Comparison of ENCODE assay signal across 8 mouse cellular contexts in the genomic region with DNA sequence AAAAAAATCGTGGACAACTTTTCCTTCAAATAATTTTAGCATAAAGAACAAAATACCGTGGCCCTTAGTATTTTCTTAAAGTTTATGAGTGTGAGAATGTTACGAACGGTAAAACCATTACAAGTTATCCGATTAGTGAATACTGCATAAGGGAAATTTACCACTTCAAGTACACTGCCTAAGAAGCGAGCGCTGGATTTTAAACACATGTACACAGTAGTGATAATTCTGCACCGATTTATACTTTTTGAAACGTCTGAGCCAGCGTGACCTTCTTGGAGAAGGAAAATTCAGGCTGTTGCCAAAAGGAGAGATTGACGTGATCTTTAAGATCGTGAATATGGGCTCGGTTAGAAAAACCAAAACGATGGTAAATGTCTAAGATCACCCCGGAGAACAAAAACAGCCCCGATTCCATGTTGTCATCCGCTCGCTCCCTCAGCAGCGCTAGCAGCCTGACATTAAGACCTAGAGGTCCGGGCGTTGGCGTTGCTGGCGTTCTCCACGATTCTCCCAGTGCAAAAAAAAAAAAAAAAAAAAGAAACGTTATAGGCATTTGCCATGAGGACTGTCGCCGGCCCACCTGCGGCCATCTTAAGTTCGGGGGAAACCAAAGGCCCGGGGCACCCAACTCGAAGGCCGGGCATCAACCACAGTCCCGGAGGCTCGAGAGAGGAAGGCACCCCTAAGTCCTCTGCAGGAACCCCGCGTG. TPM values are rescaled to one million over a fixed set of nuclear protein-coding genes. Genes with fewer than 3 reads are reported as not detected.
DNase-seq lines count a peak whose midpoint lies in the region; ATAC-seq and TF ChIP-seq lines count a peak whose summit lies in the region.

No protein-coding gene starts in this region.

- no peaks in the 10 kb centered on the region for H3K27me3 ChIP-seq in cerebellum, adult 2 months (ENCODE audit: control insufficient read depth, insufficient read depth, low read length)
- no peaks in the 10 kb centered on the region for H3K27me3 ChIP-seq in embryonic facial prominence, embryonic 13.5 days
- no peaks in the 10 kb centered on the region for H3K27me3 ChIP-seq in intestine, embryonic 16.5 days (replicated peaks; ENCODE audit: control insufficient read depth, insufficient read depth, low read length)
- no peaks in the 10 kb centered on the region for H3K27me3 ChIP-seq in neural tube, embryonic 13.5 days

- no peak for TF ChIP-seq POLR2A in cerebellum, adult 2 months (IDR thresholded peaks at IDR 0.05; ENCODE audit: borderline replicate concordance, insufficient read depth, low read length)

- peak overlapping the region; percentile 82 for H3K27ac ChIP-seq in cerebellum, adult 2 months (ENCODE audit: insufficient read depth, low read length)
- peak overlapping the region; percentile 99 for H3K27ac ChIP-seq in embryonic facial prominence, embryonic 13.5 days
- H3K27ac ChIP-seq in intestine, embryonic 16.5 days (ENCODE audit: low read length) = peak overlapping the region; percentile 98
- peak overlapping the region; percentile 99 for H3K27ac ChIP-seq in neural tube, embryonic 13.5 days (replicated peaks)

- peak overlapping the region; percentile 70 for H3K4me2 ChIP-seq in embryonic facial prominence, embryonic 13.5 days
- H3K4me2 ChIP-seq in intestine, embryonic 16.5 days (ENCODE audit: low read depth, low read length) = peak overlapping the region; percentile 62
- peak overlapping the region; percentile 64 for H3K4me2 ChIP-seq in neural tube, embryonic 13.5 days

- peaks cover 4% of the 10 kb centered on the region; the same call in 1 of the 2 replicates for H3K36me3 ChIP-seq in embryonic facial prominence, embryonic 13.5 days
- no peaks in the 10 kb centered on the region for H3K36me3 ChIP-seq in intestine, embryonic 16.5 days (ENCODE audit: control insufficient read depth, insufficient read depth, low read length)
- H3K36me3 ChIP-seq in neural tube, embryonic 13.5 days = no peaks in the 10 kb centered on the region

- H3K9ac ChIP-seq in embryonic facial prominence, embryonic 13.5 days = peak overlapping the region; percentile 89
- H3K9ac ChIP-seq in intestine, embryonic 16.5 days (ENCODE audit: low read depth, low read length) = peak overlapping the region; percentile 94
- peak overlapping the region; percentile 87 for H3K9ac ChIP-seq in neural tube, embryonic 13.5 days

- peak; percentile 63; the same call in 1 of the 2 replicates for ATAC-seq in embryonic facial prominence, embryonic 13.5 days (ENCODE audit: insufficient number of reproducible peaks, insufficient read depth, low FRiP score, low TSS enrichment, low read depth)
- ATAC-seq in intestine, embryonic 16.5 days = peak; percentile 70
- peak; percentile 81; the same call in 1 of the 2 replicates for ATAC-seq in neural tube, embryonic 13.5 days (ENCODE audit: low read depth)

- peaks cover 3% of the 10 kb centered on the region for H3K4me1 ChIP-seq in cerebellum, adult 2 months (ENCODE audit: control insufficient read depth, insufficient read depth, low read length)
- H3K4me1 ChIP-seq in embryonic facial prominence, embryonic 13.5 days = peaks cover 28% of the 10 kb centered on the region
- H3K4me1 ChIP-seq in intestine, embryonic 16.5 days (ENCODE audit: control insufficient read depth, insufficient read depth, low read length) = peaks cover 11% of the 10 kb centered on the region
- peaks cover 31% of the 10 kb centered on the region for H3K4me1 ChIP-seq in neural tube, embryonic 13.5 days (replicated peaks)

- peak overlapping the region; percentile 64 for H3K4me3 ChIP-seq in cerebellum, adult 2 months (replicated peaks; ENCODE audit: insufficient read depth, low read depth, low read length)
- peak overlapping the region; percentile 68 for H3K4me3 ChIP-seq in embryonic facial prominence, embryonic 13.5 days
- H3K4me3 ChIP-seq in intestine, embryonic 16.5 days (ENCODE audit: low read length) = peak overlapping the region; percentile 77
- H3K4me3 ChIP-seq in neural tube, embryonic 13.5 days = peak overlapping the region; percentile 67

- under 1% methylated on average over 36 of the region's 36 CpGs for WGBS in cerebellum, adult 2 months
- WGBS in embryonic facial prominence, embryonic 13.5 days = 1% methylated on average over 36 of the region's 36 CpGs
- 1% methylated on average over 36 of the region's 36 CpGs for WGBS in intestine, embryonic 16.5 days
- 3% methylated on average over 36 of the region's 36 CpGs for WGBS in neural tube, embryonic 13.5 days

- H3K9me3 ChIP-seq in embryonic facial prominence, embryonic 13.5 days = no peaks in the 10 kb centered on the region
- no peaks in the 10 kb centered on the region for H3K9me3 ChIP-seq in intestine, embryonic 16.5 days (ENCODE audit: control insufficient read depth, low read length)
- no peaks in the 10 kb centered on the region for H3K9me3 ChIP-seq in neural tube, embryonic 13.5 days

- DNase-seq in cerebellum, adult 2 months = no peak
- DNase-seq in cerebellum, postnatal 36 days = no peak
- peak; percentile 91 for DNase-seq in 3134 (ENCODE audit: extremely low read depth, insufficient read length, low spot score)
- no peak for DNase-seq in adrenal gland, postnatal 4 days (ENCODE audit: low spot score in 2 of 2)
- no peak for DNase-seq in right cerebral cortex, adult 2 months (ENCODE audit: low spot score in 2 of 2)

- no peak for TF ChIP-seq CTCF in cerebellum, adult 2 months (IDR thresholded peaks at IDR 0.05; ENCODE audit: borderline replicate concordance, insufficient read depth, low read depth, low read length)

RNA-seq across cellular contexts. Expression of gene Srek1, which starts 0.8 kb away (rescaled TPM):
- polyA plus RNA-seq in cerebellum, adult 2 months (2012; rRNA removed) = 55.8 and 56.1 TPM in 2 replicates
- polyA plus RNA-seq in embryonic facial prominence, embryonic 13.5 days (2015; fragmentation: Nextera tagmentation; extraction: Ambion mirVana) = 116 and 121 TPM in 2 replicates
- polyA plus RNA-seq in intestine, embryonic 16.5 days (2015; fragmentation: Nextera tagmentation; extraction: Ambion mirVana) = 50.2 and 57.5 TPM in 2 replicates
- polyA plus RNA-seq in neural tube, embryonic 13.5 days (2015; fragmentation: Nextera tagmentation; extraction: Ambion mirVana) = 75.2 and 83.5 TPM in 2 replicates
- total RNA-seq in adrenal gland, postnatal 4 days (2021) = 10 to 100 TPM; 88.8 to 95.9 TPM
